Mouse (Mus musculus) A20 (cell line): ENCODE measurements around the gene Fmo4.

ENCODE experiments used
- DNase-seq: peaks from one replicate; pipeline ENCODE4 v3.0.0-alpha.2; 2011; ENCODE audit warnings: low read depth, low spot score

The Fmo4 gene

GRCm38 (mm10) chr1:162792306-162793044, 21.3 kb downstream of the Fmo4 start:
- DNase-seq: no peak

- DNase-seq: no peak
These were observed 28.6 kb downstream of the Fmo4 start for GRCm38 (mm10) chr1:162785222-162785621.

DNA sequence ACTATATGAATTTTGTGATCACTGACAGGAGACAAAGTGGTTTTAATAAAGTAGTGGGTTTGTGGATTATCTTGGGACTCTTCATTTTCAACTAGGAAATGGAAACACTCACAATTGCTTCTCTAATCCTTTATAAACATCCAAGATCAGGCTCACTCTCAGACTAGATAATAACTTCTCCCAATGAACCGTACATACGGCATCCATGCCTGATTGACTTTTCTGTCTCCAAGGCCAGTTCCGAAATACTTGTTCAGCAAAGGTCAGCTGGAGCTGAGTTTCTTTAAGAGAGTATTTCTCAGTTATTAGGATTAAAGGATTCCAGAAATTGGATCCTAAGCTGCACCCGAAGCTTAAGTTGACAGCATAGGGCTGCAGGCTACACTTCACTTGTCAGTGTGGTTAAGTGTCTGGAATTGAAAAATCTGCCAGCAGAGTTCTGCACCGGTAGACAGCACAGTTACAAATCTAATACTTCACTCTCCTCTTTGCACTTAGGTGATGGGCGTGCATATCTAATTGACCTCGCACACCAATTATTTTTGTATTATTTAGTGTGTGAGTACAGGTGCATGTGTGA, 30.0 kb downstream of the Fmo4 start:
- DNase-seq: no peak

GRCm38 (mm10) chr1:162781035-162781434, 32.7 kb downstream of the Fmo4 start:
- peak; percentile 12 for DNase-seq

DNA sequence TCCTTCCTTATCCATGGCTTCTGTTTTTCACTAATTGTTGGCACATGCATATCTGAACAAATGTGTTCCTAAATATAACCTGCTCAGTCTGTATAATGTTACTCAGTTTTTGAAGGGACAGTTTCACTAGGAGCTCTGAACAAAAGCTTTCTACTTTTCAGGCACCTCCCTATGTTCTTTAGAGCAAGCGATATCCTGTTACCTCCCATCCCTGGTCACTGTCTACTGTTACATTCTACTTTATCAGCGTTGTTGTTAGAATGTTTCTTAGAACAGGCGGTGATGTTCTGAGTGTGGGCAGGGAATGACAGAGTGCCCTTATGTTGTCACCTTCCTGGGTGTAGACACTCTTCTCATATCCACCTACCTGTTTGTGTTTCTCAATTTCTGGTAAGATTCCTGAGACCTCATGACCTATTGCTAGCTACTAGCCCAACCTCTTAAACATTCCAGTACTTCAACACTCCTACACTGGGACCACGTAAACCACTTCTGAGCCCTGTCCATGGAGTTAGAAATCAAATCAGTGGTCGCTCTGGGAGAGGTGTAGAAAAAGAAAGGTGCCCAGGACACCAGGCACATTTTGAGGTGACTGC, 35.7 kb downstream of the Fmo4 start:
- no peak for DNase-seq

DNA sequence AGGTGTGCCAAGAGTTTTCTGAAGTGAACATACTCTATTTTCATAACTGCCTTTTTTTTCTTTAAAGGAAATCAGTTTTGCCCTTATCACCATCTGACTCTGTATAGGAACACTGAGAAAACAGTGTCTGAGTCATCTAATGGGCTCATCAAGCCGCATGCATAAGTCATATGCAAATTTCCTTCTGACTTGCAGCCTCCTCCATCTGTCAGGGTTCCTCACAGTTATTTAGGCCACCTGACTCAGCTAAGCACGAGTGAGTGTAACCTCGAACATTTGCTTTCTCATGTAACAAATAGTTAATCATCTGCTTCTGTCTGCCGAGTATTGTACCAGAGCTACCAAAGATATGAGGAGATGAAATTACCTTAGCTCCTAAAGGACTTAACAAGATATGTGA, 40.1 kb downstream of the Fmo4 start:
- DNase-seq: peak; percentile 5

- no peak for DNase-seq
These were observed 42.0 kb downstream of the Fmo4 start for GRCm38 (mm10) chr1:162771617-162772360.

DNA sequence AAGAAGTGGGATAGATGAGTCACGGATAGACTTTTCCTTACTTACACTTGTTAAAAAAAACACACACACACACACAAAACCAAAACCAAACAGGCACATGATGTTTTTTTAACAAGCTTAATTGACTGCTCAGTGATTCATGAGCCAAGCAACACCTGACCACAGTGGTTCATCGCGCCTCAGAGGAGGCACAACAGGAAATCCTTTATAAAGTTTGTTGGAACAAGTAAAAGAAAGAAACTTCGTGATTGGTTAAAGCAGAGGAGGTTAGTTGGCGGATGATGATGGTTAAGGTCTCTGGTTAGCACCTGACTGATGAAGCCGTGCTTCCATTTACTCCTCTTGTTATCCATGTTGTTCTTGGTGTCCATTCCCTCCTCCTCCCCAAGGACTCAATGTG, 61.8 kb downstream of the Fmo4 start:
- DNase-seq: no peak

GRCm38 (mm10) chr1:162749607-162750006, 64.2 kb downstream of the Fmo4 start:
- DNase-seq: no peak

GRCm38 (mm10) chr1:162748761-162749160, 65.0 kb downstream of the Fmo4 start:
- DNase-seq: no peak
